Mouse (Mus musculus) olfactory bulb, adult 2 months (tissue): ENCODE results near the gene Glis2.

Source experiments
- CTCF ChIP-seq: fragments of 200-500 bp; IDR thresholded peaks from 2 replicates; pipeline ENCODE4 v1.5.1; 2012; ENCODE audit warnings: low read depth, mild to moderate bottlenecking, low read length, moderate library complexity; ENCODE audit not compliant: insufficient read depth
- POLR2A ChIP-seq: fragments of 200-500 bp; IDR thresholded peaks from 2 replicates; pipeline ENCODE4 v1.6.1; 2012; ENCODE audit warnings: mild to moderate bottlenecking, low read depth, low read length, moderate library complexity; ENCODE audit not compliant: insufficient read depth

DNA sequence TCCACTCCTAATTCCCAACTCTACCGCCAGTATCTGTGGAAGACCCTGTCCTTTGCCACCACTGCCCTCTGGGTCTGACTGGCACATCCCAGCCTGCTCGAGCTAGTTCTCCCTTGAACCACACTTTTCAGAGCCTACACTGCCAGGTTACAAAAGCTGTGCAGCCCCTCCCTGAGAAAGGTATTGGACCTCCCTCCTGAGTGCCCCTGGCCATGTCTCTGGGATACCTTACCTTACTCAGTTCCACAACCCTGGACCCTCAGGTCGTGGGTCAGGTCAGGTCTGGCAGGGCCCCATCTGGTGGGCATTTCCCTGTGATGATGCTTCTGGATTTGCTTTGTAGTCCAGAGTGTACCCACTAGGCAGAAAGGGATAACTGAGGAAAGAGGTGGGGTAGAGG is 5.1 kb downstream of the Glis2 start:
- TF ChIP-seq CTCF, result no peak
- TF ChIP-seq POLR2A, result no peak
